Mouse (Mus musculus): ENCODE data around the gene BC005561. TPM values are rescaled to one million over a fixed set of nuclear protein-coding genes. Genes with fewer than 3 reads are reported as not detected.

BC005561 gene
- polyA plus RNA-seq, 1 experiment = 3.2 TPM

GRCm38 (mm10) chr5:104465731-104466130 lies 42.4 kb upstream of the BC005561 start:
- Histone ChIP-seq H3K4me1 (ENCODE audit: control insufficient read depth, insufficient read depth, low read length) (peaks cover 2% of the 10 kb centered on the region), H3K27me3 (ENCODE audit: control insufficient read depth, insufficient read depth, low read length) (no peaks in the 10 kb centered on the region), H3K27ac (ENCODE audit: control insufficient read depth, insufficient read depth, low read depth, low read length) (no peak overlapping the region), H3K4me3 (ENCODE audit: control insufficient read depth, low read depth, low read length) (peak overlapping the region; percentile 45), H3K36me3 (ENCODE audit: control insufficient read depth, insufficient read depth, low read length) (no peaks in the 10 kb centered on the region)
- TF ChIP-seq CTCF (IDR thresholded peaks at IDR 0.05; ENCODE audit: control insufficient read depth, insufficient read depth, insufficient replicate concordance, low read depth, low read length) (no peak), POLR2A (IDR thresholded peaks at IDR 0.05; ENCODE audit: control insufficient read depth, low read depth, low read length) (no peak)

DNA sequence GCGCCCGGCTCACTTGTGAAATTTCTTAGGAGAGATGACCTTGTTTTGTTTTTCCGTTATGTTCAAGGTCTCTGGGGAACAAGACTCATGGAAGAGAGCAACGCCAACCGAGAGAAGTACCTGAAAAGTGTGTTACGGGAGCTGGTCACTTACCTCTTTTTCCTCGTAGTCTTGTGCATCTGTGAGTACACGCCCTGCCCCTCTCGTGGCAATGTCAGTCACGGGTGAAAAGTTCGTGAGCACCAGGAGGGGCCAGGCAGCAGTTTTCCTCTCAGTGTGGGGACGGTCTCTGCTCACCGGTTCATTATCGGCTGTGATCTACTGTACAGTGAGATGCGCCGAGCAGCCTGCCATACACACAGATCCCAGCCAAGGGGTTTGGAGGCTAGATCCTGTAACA lies 41.3 kb upstream of the BC005561 start:
- TF ChIP-seq POLR2A (IDR thresholded peaks at IDR 0.05; ENCODE audit: control insufficient read depth, low read depth, low read length) (no peak), CTCF (IDR thresholded peaks at IDR 0.05; ENCODE audit: control insufficient read depth, insufficient read depth, insufficient replicate concordance, low read depth, low read length) (no peak)
- H3K27ac ChIP-seq (ENCODE audit: control insufficient read depth, insufficient read depth, low read depth, low read length) = no peak overlapping the region
- H3K4me3 ChIP-seq (ENCODE audit: control insufficient read depth, low read depth, low read length) = no peak overlapping the region; the same call in 1 of the 2 replicates
- H3K4me1 ChIP-seq (ENCODE audit: control insufficient read depth, insufficient read depth, low read length) = peaks cover 4% of the 10 kb centered on the region
- H3K36me3 ChIP-seq (ENCODE audit: control insufficient read depth, insufficient read depth, low read length) = no peaks in the 10 kb centered on the region
- no peaks in the 10 kb centered on the region for H3K27me3 ChIP-seq (ENCODE audit: control insufficient read depth, insufficient read depth, low read length)

- H3K36me3 ChIP-seq (ENCODE audit: control insufficient read depth, insufficient read depth, low read length) = no peaks in the 10 kb centered on the region
These were observed 39.6 kb upstream of the BC005561 start for GRCm38 (mm10) chr5:104468586-104468985.

DNA sequence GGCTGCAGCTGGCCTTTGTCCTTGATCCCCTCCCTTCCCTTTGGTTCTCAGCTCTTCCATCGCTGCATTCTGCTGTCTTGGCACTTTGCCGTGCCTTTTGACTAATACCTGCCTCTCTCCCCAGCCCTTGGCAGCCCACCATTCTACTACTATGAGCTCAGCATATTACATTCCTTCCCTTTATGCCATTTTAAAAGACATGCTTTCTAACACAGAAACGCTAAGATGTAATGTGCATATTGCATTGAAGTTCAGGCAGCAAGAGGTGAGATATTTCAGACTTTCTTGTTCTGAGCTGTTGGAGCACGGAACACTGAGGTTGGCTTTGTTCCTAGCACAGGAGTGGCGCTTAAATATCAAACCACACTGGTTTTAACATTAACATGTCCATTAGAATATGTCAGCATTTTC lies 37.2 kb upstream of the BC005561 start:
- no peaks in the 10 kb centered on the region for H3K27me3 ChIP-seq (ENCODE audit: control insufficient read depth, insufficient read depth, low read length)

More at GRCm38 (mm10) chr5:104468586-104468985, 39.6 kb upstream of the BC005561 start:
- TF ChIP-seq CTCF (IDR thresholded peaks at IDR 0.05; ENCODE audit: control insufficient read depth, insufficient read depth, insufficient replicate concordance, low read depth, low read length) (no peak), POLR2A (IDR thresholded peaks at IDR 0.05; ENCODE audit: control insufficient read depth, low read depth, low read length) (no peak)
- Histone ChIP-seq H3K27ac (ENCODE audit: control insufficient read depth, insufficient read depth, low read depth, low read length) (no peak overlapping the region), H3K4me1 (ENCODE audit: control insufficient read depth, insufficient read depth, low read length) (peaks cover 6% of the 10 kb centered on the region), H3K27me3 (ENCODE audit: control insufficient read depth, insufficient read depth, low read length) (no peaks in the 10 kb centered on the region), H3K4me3 (ENCODE audit: control insufficient read depth, low read depth, low read length) (no peak overlapping the region)

DNA sequence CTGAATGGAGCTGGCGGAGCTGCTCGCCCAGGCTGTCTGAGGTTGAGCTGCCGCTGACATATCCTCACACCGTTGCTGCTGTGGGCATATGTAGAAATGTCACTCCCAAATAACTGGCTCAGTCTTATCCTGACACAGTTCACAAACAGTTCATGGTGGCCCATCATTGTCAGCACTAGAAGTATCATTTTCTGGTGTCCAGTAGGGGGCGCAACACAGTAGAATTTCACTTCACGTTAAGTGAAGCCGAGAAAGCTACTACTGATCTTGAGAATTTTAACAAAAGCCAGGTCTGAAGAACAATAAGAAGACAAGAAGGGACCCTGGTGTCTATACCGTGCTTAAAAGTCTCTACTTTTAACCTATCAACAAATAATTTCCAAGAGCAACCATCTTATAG lies 35.8 kb upstream of the BC005561 start:
- TF ChIP-seq CTCF (IDR thresholded peaks at IDR 0.05; ENCODE audit: control insufficient read depth, insufficient read depth, insufficient replicate concordance, low read depth, low read length) (no peak), POLR2A (IDR thresholded peaks at IDR 0.05; ENCODE audit: control insufficient read depth, low read depth, low read length) (no peak)
- Histone ChIP-seq H3K27me3 (ENCODE audit: control insufficient read depth, insufficient read depth, low read length) (no peaks in the 10 kb centered on the region), H3K4me3 (ENCODE audit: control insufficient read depth, low read depth, low read length) (no peak overlapping the region), H3K27ac (ENCODE audit: control insufficient read depth, insufficient read depth, low read depth, low read length) (no peak overlapping the region), H3K36me3 (ENCODE audit: control insufficient read depth, insufficient read depth, low read length) (no peaks in the 10 kb centered on the region), H3K4me1 (ENCODE audit: control insufficient read depth, insufficient read depth, low read length) (peaks cover 4% of the 10 kb centered on the region)

More for the DNA sequence above, 37.2 kb upstream of the BC005561 start:
- Histone ChIP-seq H3K4me3 (ENCODE audit: control insufficient read depth, low read depth, low read length) (no peak overlapping the region), H3K4me1 (ENCODE audit: control insufficient read depth, insufficient read depth, low read length) (peaks cover 4% of the 10 kb centered on the region), H3K36me3 (ENCODE audit: control insufficient read depth, insufficient read depth, low read length) (no peaks in the 10 kb centered on the region), H3K27ac (ENCODE audit: control insufficient read depth, insufficient read depth, low read depth, low read length) (no peak overlapping the region)
- TF ChIP-seq POLR2A (IDR thresholded peaks at IDR 0.05; ENCODE audit: control insufficient read depth, low read depth, low read length) (no peak), CTCF (IDR thresholded peaks at IDR 0.05; ENCODE audit: control insufficient read depth, insufficient read depth, insufficient replicate concordance, low read depth, low read length) (no peak)

- Histone ChIP-seq H3K27ac (ENCODE audit: control insufficient read depth, insufficient read depth, low read depth, low read length) (no peak overlapping the region), H3K36me3 (ENCODE audit: control insufficient read depth, insufficient read depth, low read length) (no peaks in the 10 kb centered on the region), H3K27me3 (ENCODE audit: control insufficient read depth, insufficient read depth, low read length) (no peaks in the 10 kb centered on the region), H3K4me1 (ENCODE audit: control insufficient read depth, insufficient read depth, low read length) (no peaks in the 10 kb centered on the region; the same call in 1 of the 2 replicates), H3K4me3 (ENCODE audit: control insufficient read depth, low read depth, low read length) (peak overlapping the region; percentile 73)
- TF ChIP-seq CTCF (IDR thresholded peaks at IDR 0.05; ENCODE audit: control insufficient read depth, insufficient read depth, insufficient replicate concordance, low read depth, low read length) = no peak
- TF ChIP-seq POLR2A (IDR thresholded peaks at IDR 0.05; ENCODE audit: control insufficient read depth, low read depth, low read length) = no peak
These were observed 27.8 kb upstream of the BC005561 start for GRCm38 (mm10) chr5:104480367-104480766.

- Histone ChIP-seq H3K4me3 (ENCODE audit: control insufficient read depth, low read depth, low read length) (no peak overlapping the region), H3K36me3 (ENCODE audit: control insufficient read depth, insufficient read depth, low read length) (no peaks in the 10 kb centered on the region), H3K27ac (ENCODE audit: control insufficient read depth, insufficient read depth, low read depth, low read length) (no peak overlapping the region), H3K27me3 (ENCODE audit: control insufficient read depth, insufficient read depth, low read length) (no peaks in the 10 kb centered on the region), H3K4me1 (ENCODE audit: control insufficient read depth, insufficient read depth, low read length) (no peaks in the 10 kb centered on the region; the same call in 1 of the 2 replicates)
- no peak for TF ChIP-seq POLR2A (IDR thresholded peaks at IDR 0.05; ENCODE audit: control insufficient read depth, low read depth, low read length)
- no peak for TF ChIP-seq CTCF (IDR thresholded peaks at IDR 0.05; ENCODE audit: control insufficient read depth, insufficient read depth, insufficient replicate concordance, low read depth, low read length)
These were observed 25.3 kb upstream of the BC005561 start for GRCm38 (mm10) chr5:104482856-104483255.

- TF ChIP-seq CTCF (IDR thresholded peaks at IDR 0.05; ENCODE audit: control insufficient read depth, insufficient read depth, insufficient replicate concordance, low read depth, low read length) (no peak), POLR2A (IDR thresholded peaks at IDR 0.05; ENCODE audit: control insufficient read depth, low read depth, low read length) (no peak)
- Histone ChIP-seq H3K4me3 (ENCODE audit: control insufficient read depth, low read depth, low read length) (no peak overlapping the region), H3K4me1 (ENCODE audit: control insufficient read depth, insufficient read depth, low read length) (peaks cover 3% of the 10 kb centered on the region; the same call in 1 of the 2 replicates), H3K27ac (ENCODE audit: control insufficient read depth, insufficient read depth, low read depth, low read length) (no peak overlapping the region), H3K27me3 (ENCODE audit: control insufficient read depth, insufficient read depth, low read length) (no peaks in the 10 kb centered on the region), H3K36me3 (ENCODE audit: control insufficient read depth, insufficient read depth, low read length) (no peaks in the 10 kb centered on the region)
These were observed 16.6 kb upstream of the BC005561 start for GRCm38 (mm10) chr5:104491561-104491960.
